Mouse (Mus musculus) ES-Bruce4 (cell line): Measurements from ENCODE around the gene Suv39h2. TPM values are rescaled to one million over a fixed set of nuclear protein-coding genes. Genes with fewer than 3 reads are reported as not detected.

Experiments
- H3K27ac ChIP-seq: 2 replicates; pipeline ENCODE4 v1.5.1; 2012; ENCODE audit warnings: low read length, inconsistent platforms; ENCODE audit not compliant: insufficient read depth
- H3K27me3 ChIP-seq: 2 replicates; pipeline ENCODE4 v1.6.1; 2012; ENCODE audit warnings: mild to moderate bottlenecking, low read length, inconsistent platforms; ENCODE audit not compliant: control insufficient read depth, poor library complexity, insufficient read depth, severe bottlenecking
- H3K36me3 ChIP-seq: 2 replicates; pipeline ENCODE4 v1.6.1; 2012; ENCODE audit warnings: inconsistent platforms, mild to moderate bottlenecking, low read length, moderate library complexity; ENCODE audit not compliant: control insufficient read depth, poor library complexity, insufficient read depth, severe bottlenecking
- H3K4me1 ChIP-seq: one replicate; pipeline ENCODE4 v1.8.1; 2011; ENCODE audit warnings: low read length; ENCODE audit not compliant: control insufficient read depth, insufficient read depth
- H3K4me3 ChIP-seq: 2 replicates; pipeline ENCODE4 v1.5.1; 2011; ENCODE audit warnings: low read depth, mild to moderate bottlenecking, low read length
- H3K9ac ChIP-seq: 2 replicates; pipeline ENCODE4 v1.6.1; 2012; ENCODE audit warnings: low read depth, mild to moderate bottlenecking, inconsistent platforms; ENCODE audit not compliant: poor library complexity, severe bottlenecking
- H3K9me3 ChIP-seq: replicated peaks from 2 replicates; pipeline ENCODE4 v1.6.1; 2012; ENCODE audit warnings: mild to moderate bottlenecking, low read length, inconsistent platforms; ENCODE audit not compliant: control insufficient read depth, poor library complexity, insufficient read depth, severe bottlenecking
- CTCF ChIP-seq: IDR thresholded peaks from one replicate; pipeline ENCODE4 v1.8.1; 2011; ENCODE audit warnings: low read depth, low read length
- EP300 ChIP-seq: IDR thresholded peaks from 2 replicates; pipeline ENCODE4 v1.6.1; 2011; ENCODE audit warnings: low read depth, low read length; ENCODE audit not compliant: insufficient read depth
- POLR2A ChIP-seq: IDR thresholded peaks from one replicate; pipeline ENCODE4 v1.8.1; 2011; ENCODE audit warnings: low read length; ENCODE audit not compliant: insufficient read depth
- polyA plus RNA-seq: library from polyadenylated mRNA; stranded (reverse); fragments of >200 nt; gene quantifications from 2 replicates; pipeline ENCODE4 v1.2.4, GENCODE M21; 2011; ENCODE audit warnings: low read depth; ENCODE audit not compliant: missing spikeins, insufficient read depth, insufficient read length

Gene Suv39h2
- polyA plus RNA-seq, 1 experiment, result 33.9 TPM

GRCm38 (mm10) chr2:3493833-3494409 lies 19.1 kb upstream of the Suv39h2 start:
- Histone ChIP-seq H3K27me3 (no peaks in the 10 kb centered on the region), H3K36me3 (peaks cover 67% of the 10 kb centered on the region), H3K27ac (no peak overlapping the region), H3K9ac (no peak overlapping the region), H3K4me1 (no peaks in the 10 kb centered on the region), H3K4me3 (no peak overlapping the region), H3K9me3 (peaks cover 22% of the 10 kb centered on the region)
- TF ChIP-seq CTCF, result no peak
- TF ChIP-seq EP300, result no peak
- TF ChIP-seq POLR2A, result no peak

GRCm38 (mm10) chr2:3489816-3490215 lies 15.0 kb upstream of the Suv39h2 start:
- Histone ChIP-seq H3K27me3 (no peaks in the 10 kb centered on the region), H3K4me3 (no peak overlapping the region), H3K9ac (no peak overlapping the region), H3K36me3 (peaks cover 41% of the 10 kb centered on the region), H3K9me3 (peaks cover 27% of the 10 kb centered on the region), H3K4me1 (no peaks in the 10 kb centered on the region), H3K27ac (no peak overlapping the region)
- no peak for TF ChIP-seq EP300
- no peak for TF ChIP-seq POLR2A
- TF ChIP-seq CTCF, result no peak

GRCm38 (mm10) chr2:3480239-3480638 lies 5.4 kb upstream of the Suv39h2 start:
- no peak overlapping the region for H3K27ac ChIP-seq
- no peaks in the 10 kb centered on the region for H3K36me3 ChIP-seq
- no peak overlapping the region for H3K9ac ChIP-seq
- H3K9me3 ChIP-seq, result peaks cover 6% of the 10 kb centered on the region
- H3K4me3 ChIP-seq, result no peak overlapping the region
- no peaks in the 10 kb centered on the region for H3K27me3 ChIP-seq
- no peaks in the 10 kb centered on the region for H3K4me1 ChIP-seq
- TF ChIP-seq POLR2A (no peak), CTCF (no peak), EP300 (no peak)

- peak overlapping the region; percentile 97 for H3K9ac ChIP-seq
- TF ChIP-seq POLR2A, result no peak
- no peak for TF ChIP-seq EP300
- no peak for TF ChIP-seq CTCF
- H3K4me1 ChIP-seq, result no peaks in the 10 kb centered on the region
- H3K9me3 ChIP-seq, result no peaks in the 10 kb centered on the region
- H3K36me3 ChIP-seq, result peaks cover 12% of the 10 kb centered on the region
- H3K27ac ChIP-seq, result peak overlapping the region; percentile 26; the same call in 1 of the 2 replicates
- H3K27me3 ChIP-seq, result no peaks in the 10 kb centered on the region
- no peak overlapping the region for H3K4me3 ChIP-seq
Observed at GRCm38 (mm10) chr2:3475746-3476251, 968 bp upstream of the Suv39h2 start.

GRCm38 (mm10) chr2:3474361-3474805 lies 448 bp downstream of the Suv39h2 start:
- TF ChIP-seq POLR2A (no peak), EP300 (no peak), CTCF (no peak)
- Histone ChIP-seq H3K9ac (peak overlapping the region; percentile 97), H3K4me3 (peak overlapping the region; percentile 93), H3K9me3 (no peaks in the 10 kb centered on the region), H3K4me1 (no peaks in the 10 kb centered on the region), H3K36me3 (peaks cover 15% of the 10 kb centered on the region), H3K27ac (peak overlapping the region; percentile 66), H3K27me3 (no peaks in the 10 kb centered on the region)

- Histone ChIP-seq H3K36me3 (peaks cover 15% of the 10 kb centered on the region), H3K4me1 (no peaks in the 10 kb centered on the region), H3K9ac (peak overlapping the region; percentile 97), H3K27me3 (no peaks in the 10 kb centered on the region), H3K9me3 (no peaks in the 10 kb centered on the region), H3K4me3 (peak overlapping the region; percentile 93), H3K27ac (peak overlapping the region; percentile 66)
- TF ChIP-seq EP300 (no peak), CTCF (no peak), POLR2A (no peak)
Observed at GRCm38 (mm10) chr2:3473891-3474290, 940 bp downstream of the Suv39h2 start.
